In genomic region chr11:72410521-72411092, GRCm38 (mm10) we compare ENCODE assay signal across 8 mouse cellular contexts. TPM values are rescaled to one million over a fixed set of nuclear protein-coding genes. Genes with fewer than 3 reads are reported as not detected.
DNase-seq lines count a peak whose midpoint lies in the region; ATAC-seq lines count a peak whose summit lies in the region.

No protein-coding gene starts in this region.

- no peaks in the 10 kb centered on the region for H3K36me3 ChIP-seq in heart, embryonic 12.5 days
- H3K36me3 ChIP-seq in forebrain, embryonic 13.5 days (ENCODE audit: poor library complexity, severe bottlenecking), result no peaks in the 10 kb centered on the region
- no peaks in the 10 kb centered on the region for H3K36me3 ChIP-seq in neural tube, embryonic 12.5 days

- peak overlapping the region; percentile 96 for H3K27ac ChIP-seq in heart, embryonic 12.5 days (ENCODE audit: poor library complexity, severe bottlenecking)
- H3K27ac ChIP-seq in forebrain, embryonic 13.5 days, result no peak overlapping the region
- no peak overlapping the region for H3K27ac ChIP-seq in neural tube, embryonic 12.5 days

- H3K9ac ChIP-seq in heart, embryonic 12.5 days, result peak overlapping the region; percentile 95
- H3K9ac ChIP-seq in forebrain, embryonic 13.5 days, result peak overlapping the region; percentile 68; the same call in 1 of the 2 replicates
- peak overlapping the region; percentile 67 for H3K9ac ChIP-seq in neural tube, embryonic 12.5 days

- peaks cover 84% of the 10 kb centered on the region for H3K4me1 ChIP-seq in heart, embryonic 12.5 days (replicated peaks)
- H3K4me1 ChIP-seq in forebrain, embryonic 13.5 days, result peaks cover 15% of the 10 kb centered on the region
- H3K4me1 ChIP-seq in neural tube, embryonic 12.5 days, result peaks cover 25% of the 10 kb centered on the region

- intact Hi-C loops in left cerebral cortex, postnatal 4 days (cut with DNase I), result no loop called here

- DNase-seq in heart, postnatal 4 days, result no peak
- DNase-seq in kidney, postnatal 10 days, result peak; percentile 84
- DNase-seq in left cerebral cortex, postnatal 4 days, result no peak
- DNase-seq in left cerebral cortex, adult 9 months (ENCODE audit: low spot score in 2 of 2), result no peak
- DNase-seq in adrenal gland, postnatal 36 days, result no peak

- 0 out of 2 replicates have a peak, but pooled peaks have one; percentile 12 for ATAC-seq in heart, embryonic 12.5 days (ENCODE audit: insufficient number of reproducible peaks, low FRiP score)
- no peak for ATAC-seq in forebrain, embryonic 13.5 days
- ATAC-seq in neural tube, embryonic 12.5 days (ENCODE audit: low FRiP score, low read depth), result peak; percentile 38; the same call in 1 of the 2 replicates

- H3K27me3 ChIP-seq in heart, embryonic 12.5 days (replicated peaks), result no peaks in the 10 kb centered on the region
- H3K27me3 ChIP-seq in forebrain, embryonic 13.5 days, result peaks cover 35% of the 10 kb centered on the region
- peaks cover 32% of the 10 kb centered on the region for H3K27me3 ChIP-seq in neural tube, embryonic 12.5 days (replicated peaks)

- peak overlapping the region; percentile 87 for H3K4me3 ChIP-seq in heart, embryonic 12.5 days
- H3K4me3 ChIP-seq in forebrain, embryonic 13.5 days, result peak overlapping the region; percentile 58
- H3K4me3 ChIP-seq in neural tube, embryonic 12.5 days, result peak overlapping the region; percentile 58

- under 1% methylated on average over 25 of the region's 25 CpGs for WGBS in heart, embryonic 12.5 days
- WGBS in forebrain, embryonic 13.5 days, result 0% methylated on average over 25 of the region's 25 CpGs
- WGBS in neural tube, embryonic 12.5 days, result 0% methylated on average over 25 of the region's 25 CpGs

- no peaks in the 10 kb centered on the region for H3K9me3 ChIP-seq in heart, embryonic 12.5 days (replicated peaks)
- H3K9me3 ChIP-seq in forebrain, embryonic 13.5 days (replicated peaks), result no peaks in the 10 kb centered on the region
- no peaks in the 10 kb centered on the region for H3K9me3 ChIP-seq in neural tube, embryonic 12.5 days

- peak overlapping the region; percentile 96 for H3K4me2 ChIP-seq in heart, embryonic 12.5 days
- peak overlapping the region; percentile 99 for H3K4me2 ChIP-seq in forebrain, embryonic 13.5 days
- peak overlapping the region; percentile 99 for H3K4me2 ChIP-seq in neural tube, embryonic 12.5 days (replicated peaks)

RNA-seq across cellular contexts. Expression of gene Smtnl2, which starts 0.9 kb away (rescaled TPM):
- polyA plus RNA-seq in heart, embryonic 12.5 days (2016; fragmentation: Nextera tagmentation; extraction: Ambion mirVana), result 191 and 194 TPM in 2 replicates
- total RNA-seq in heart, postnatal 4 days (2021), result 10 to 100 TPM; 62.2 to 63.4 TPM
- polyA plus RNA-seq in forebrain, embryonic 13.5 days (2015; fragmentation: Nextera tagmentation; extraction: Ambion mirVana), result 2.2 and 2.6 TPM in 2 replicates
- 15.0 and 15.7 TPM in 2 replicates for polyA plus RNA-seq in neural tube, embryonic 12.5 days (2016; fragmentation: Nextera tagmentation; extraction: Ambion mirVana)
- total RNA-seq in left cerebral cortex, postnatal 4 days (2021), result 1 to 10 TPM; 9.6 to 9.9 TPM
- total RNA-seq in adrenal gland, postnatal 36 days (2021), result 1 to 10 TPM; 1.7 to 2.4 TPM

RNA-seq across cellular contexts. Expression of gene Ggt6, which starts 24.7 kb away (rescaled TPM):
- polyA plus RNA-seq in heart, embryonic 12.5 days (2016; fragmentation: Nextera tagmentation; extraction: Ambion mirVana), result not detected in 2 replicates
- not detected for total RNA-seq in heart, postnatal 4 days (2021)
- not detected in 2 replicates for polyA plus RNA-seq in forebrain, embryonic 13.5 days (2015; fragmentation: Nextera tagmentation; extraction: Ambion mirVana)
- not detected in 2 replicates for polyA plus RNA-seq in neural tube, embryonic 12.5 days (2016; fragmentation: Nextera tagmentation; extraction: Ambion mirVana)
- total RNA-seq in left cerebral cortex, postnatal 4 days (2021), result not detected
- total RNA-seq in adrenal gland, postnatal 36 days (2021), result 1 to 10 TPM in 1 of 2 experiments, under 1 TPM in 1; 0.79 to 5.3 TPM

RNA-seq across cellular contexts. Expression of gene Mybbp1a, which starts 30.5 kb away (rescaled TPM):
- polyA plus RNA-seq in heart, embryonic 12.5 days (2016; fragmentation: Nextera tagmentation; extraction: Ambion mirVana), result 99.5 and 106 TPM in 2 replicates
- total RNA-seq in heart, postnatal 4 days (2021), result 10 to 100 TPM; 55.6 to 55.9 TPM
- 111 and 122 TPM in 2 replicates for polyA plus RNA-seq in forebrain, embryonic 13.5 days (2015; fragmentation: Nextera tagmentation; extraction: Ambion mirVana)
- polyA plus RNA-seq in neural tube, embryonic 12.5 days (2016; fragmentation: Nextera tagmentation; extraction: Ambion mirVana), result 105 and 111 TPM in 2 replicates
- total RNA-seq in left cerebral cortex, postnatal 4 days (2021), result 10 to 100 TPM; 68.3 to 77.3 TPM
- 100 to 1,000 TPM in 1 of 2 experiments, 10 to 100 TPM in 1; 86.3 to 101 TPM for total RNA-seq in adrenal gland, postnatal 36 days (2021)

RNA-seq across cellular contexts. Expression of gene Tekt1, which starts 48.4 kb away (rescaled TPM):
- polyA plus RNA-seq in heart, embryonic 12.5 days (2016; fragmentation: Nextera tagmentation; extraction: Ambion mirVana), result 0.32 and 0.85 TPM in 2 replicates
- total RNA-seq in heart, postnatal 4 days (2021), result under 1 TPM; 0.26 to 0.50 TPM
- polyA plus RNA-seq in forebrain, embryonic 13.5 days (2015; fragmentation: Nextera tagmentation; extraction: Ambion mirVana), result 6.4 and 9.1 TPM in 2 replicates
- polyA plus RNA-seq in neural tube, embryonic 12.5 days (2016; fragmentation: Nextera tagmentation; extraction: Ambion mirVana), result 4.5 and 5.3 TPM in 2 replicates
- 1 to 10 TPM; 1.6 to 2.1 TPM for total RNA-seq in left cerebral cortex, postnatal 4 days (2021)
- total RNA-seq in adrenal gland, postnatal 36 days (2021), result under 1 TPM; 0.26 to 0.40 TPM

Comparison
In these comparisons a context has a peak if more than half of its experiments do, and no peak if none do; other contexts are left out.
1. RNA of gene Smtnl2, which starts 0.9 kb away (total RNA-seq): 62.2 to 63.4 TPM in heart, postnatal 4 days; 9.6 to 9.9 TPM in left cerebral cortex, postnatal 4 days and 1.7 to 2.4 TPM in adrenal gland, postnatal 36 days; every median in the first group is over 4 times any median in the second.
2. Peak in every context shown above with its lines, with median percentiles within 50 percentile points of each other: H3K4me2 ChIP-seq, H3K4me3 ChIP-seq and H3K9ac ChIP-seq.